Mouse (Mus musculus): ENCODE measurements at regions not wholly inside any gene's neighbourhood (a gene's known extent, or its start where the extent isn't known, plus 50 kb on each side); places are given as distances from the start of the nearest gene placed in this dataset.
"Not testable (repeated sequence)": the region's sequence is repeated elsewhere in the genome, so short reads cannot be mapped to it uniquely, and the experiment has no call there.

DNA sequence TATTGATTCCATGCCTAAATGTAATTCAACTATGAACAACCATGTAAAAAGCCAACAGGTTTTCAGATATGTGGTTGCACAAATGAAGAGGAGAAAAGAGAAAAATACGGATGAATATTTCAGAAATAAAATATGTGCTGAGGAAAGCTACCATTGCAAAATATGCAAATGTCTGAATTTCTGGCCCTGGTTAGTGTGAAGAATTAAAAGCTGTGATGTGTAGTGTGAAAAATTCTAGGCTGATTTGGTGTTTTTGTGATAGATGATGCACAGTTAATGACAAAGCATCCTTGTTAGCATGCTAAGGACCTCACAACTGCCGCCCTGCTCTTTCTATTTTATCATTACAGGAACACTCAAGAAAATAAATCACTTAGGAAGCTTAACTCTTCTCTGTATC is 91.6 kb downstream of the Klf6 start:
- Histone ChIP-seq H3K4me2 (ENCODE audit: low read depth) (no peak overlapping the region), H3K4me3 (no peak overlapping the region), H3ac (ENCODE audit: control insufficient read depth, insufficient read length) (no peak overlapping the region), H3K79me2 (ENCODE audit: control insufficient read depth, insufficient read depth) (no peaks in the 10 kb centered on the region), H3K36me3 (ENCODE audit: control insufficient read depth, insufficient read depth) (no peaks in the 10 kb centered on the region), H3K27me3 (ENCODE audit: control insufficient read depth, insufficient read depth, insufficient read length) (no peaks in the 10 kb centered on the region)
- no peak for TF ChIP-seq MYOG (IDR thresholded peaks at IDR 0.05; ENCODE audit: control insufficient read depth in 1 of 3, insufficient read depth in 1 of 3, insufficient read length in 2 of 3, low read depth in 2 of 3)
- no peak for TF ChIP-seq POLR2AphosphoS2 (IDR thresholded peaks at IDR 0.05; ENCODE audit: insufficient read length, low read depth)

DNA sequence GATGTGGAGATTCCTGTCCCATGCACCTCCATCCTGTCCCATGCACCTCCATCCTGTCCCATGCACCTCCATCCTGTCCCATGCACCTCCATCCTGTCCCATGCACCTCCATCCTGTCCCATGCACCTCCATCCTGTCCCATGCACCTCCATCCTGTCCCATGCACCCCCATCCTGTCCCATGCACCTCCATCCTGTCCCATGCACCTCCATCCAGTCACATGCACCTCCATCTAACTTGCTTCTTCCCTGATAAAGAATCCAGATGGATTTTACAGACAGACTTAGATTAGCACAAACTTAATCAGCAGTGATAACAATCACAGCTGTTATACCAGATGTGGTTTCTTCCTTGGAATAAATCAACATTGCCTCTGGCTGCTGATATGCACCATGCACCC is 93.8 kb downstream of the Klf6 start:
- not testable (repeated sequence) for H3K4me2 ChIP-seq (ENCODE audit: low read depth)

DNA sequence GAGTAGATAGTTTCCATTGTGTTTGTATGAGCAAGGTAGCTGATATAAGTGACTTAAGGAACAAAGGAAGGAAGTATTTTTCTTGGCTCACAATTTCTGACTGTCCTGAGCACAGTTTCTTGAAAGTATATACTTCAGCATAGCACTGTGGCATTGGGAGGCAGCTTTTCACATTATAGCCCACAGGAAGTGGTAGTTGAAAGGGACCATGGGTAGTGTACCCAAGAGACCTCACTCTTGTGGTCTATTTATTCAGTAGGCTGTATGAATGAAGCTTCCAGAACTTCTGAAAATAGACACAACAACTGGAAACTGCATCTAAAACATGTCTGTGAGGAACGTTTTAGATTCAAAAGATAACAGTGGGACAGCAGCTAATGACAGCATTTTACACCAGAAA is 94.9 kb downstream of the Klf6 start:
- no peak overlapping the region for H3K4me2 ChIP-seq (ENCODE audit: low read depth)
- no peak overlapping the region for H3ac ChIP-seq (ENCODE audit: control insufficient read depth, insufficient read length)
- no peak overlapping the region for H3K4me3 ChIP-seq
- H3K27me3 ChIP-seq (ENCODE audit: control insufficient read depth, insufficient read depth, insufficient read length) = no peaks in the 10 kb centered on the region
- TF ChIP-seq POLR2A (IDR thresholded peaks at IDR 0.05; ENCODE audit: insufficient read length, low read depth) = no peak
- TF ChIP-seq REST (IDR thresholded peaks at IDR 0.05; ENCODE audit: insufficient read depth, insufficient read length) = no peak
- TF ChIP-seq CEBPB (IDR thresholded peaks at IDR 0.05; ENCODE audit: insufficient read depth, poor library complexity, severe bottlenecking) = no peak
- no peak for TF ChIP-seq TCF12 (IDR thresholded peaks at IDR 0.05; ENCODE audit: insufficient read depth, poor library complexity, severe bottlenecking)
- H3K36me3 ChIP-seq (ENCODE audit: control insufficient read depth, insufficient read depth) = no peaks in the 10 kb centered on the region
- no peaks in the 10 kb centered on the region for H3K79me2 ChIP-seq (ENCODE audit: control insufficient read depth, insufficient read depth)

More for the DNA sequence above, 93.8 kb downstream of the Klf6 start:
- not testable (repeated sequence) for H3K79me2 ChIP-seq (ENCODE audit: control insufficient read depth, insufficient read depth); H3K27me3 ChIP-seq (ENCODE audit: control insufficient read depth, insufficient read depth, insufficient read length); H3K36me3 ChIP-seq (ENCODE audit: control insufficient read depth, insufficient read depth); H3K4me3 ChIP-seq; H3ac ChIP-seq (ENCODE audit: control insufficient read depth, insufficient read length)

DNA sequence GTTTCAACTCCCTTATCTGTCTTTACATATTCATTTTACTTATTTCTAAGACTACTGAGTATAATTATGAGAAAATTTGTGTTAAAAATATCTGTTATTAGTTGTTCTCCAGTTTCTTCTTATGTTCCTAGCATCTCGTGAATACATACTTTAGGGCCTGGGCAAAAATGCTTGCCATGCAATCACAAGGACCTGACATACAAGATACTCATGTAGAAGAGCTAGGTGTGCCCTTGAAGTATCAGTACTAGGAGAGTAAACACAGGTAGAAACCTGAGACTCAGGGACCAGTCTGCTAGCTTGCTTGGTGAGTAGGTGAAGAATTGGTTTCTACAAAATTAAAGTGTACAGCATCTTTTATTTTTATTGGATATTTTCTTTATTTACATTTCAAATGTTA is 101.7 kb downstream of the Klf6 start:
- TF ChIP-seq TCF12 (IDR thresholded peaks at IDR 0.05; ENCODE audit: insufficient read depth, poor library complexity, severe bottlenecking) = no peak
- no peak for TF ChIP-seq USF1 (IDR thresholded peaks at IDR 0.05; ENCODE audit: low read depth)
- no peaks in the 10 kb centered on the region for H3K27me3 ChIP-seq (ENCODE audit: control insufficient read depth, insufficient read depth, insufficient read length)
- H3K79me2 ChIP-seq (ENCODE audit: control insufficient read depth, insufficient read depth) = no peaks in the 10 kb centered on the region

DNA sequence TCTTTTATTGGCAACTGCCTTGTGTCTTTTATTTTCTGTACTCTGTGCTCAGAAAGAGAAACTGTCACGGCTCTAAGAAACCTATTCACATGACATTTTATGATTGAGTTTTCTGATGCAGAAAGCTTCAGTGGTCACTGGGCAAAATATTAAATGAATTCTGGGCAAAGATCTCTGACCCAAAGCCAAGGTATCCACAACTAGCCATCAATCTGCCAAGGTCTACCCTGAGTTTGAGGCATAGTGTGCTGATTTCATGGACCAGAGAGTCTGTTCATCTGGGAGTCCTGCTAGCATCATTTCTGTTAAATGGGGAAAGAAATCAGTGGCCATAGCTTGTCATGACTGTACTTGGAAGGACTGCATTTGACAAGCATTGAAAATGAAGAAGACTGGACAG is 103.3 kb downstream of the Klf6 start:
- no peak overlapping the region for H3K4me2 ChIP-seq (ENCODE audit: low read depth)
- no peaks in the 10 kb centered on the region for H3K36me3 ChIP-seq (ENCODE audit: control insufficient read depth, insufficient read depth)
- no peaks in the 10 kb centered on the region for H3K79me2 ChIP-seq (ENCODE audit: control insufficient read depth, insufficient read depth)
- no peaks in the 10 kb centered on the region for H3K27me3 ChIP-seq (ENCODE audit: control insufficient read depth, insufficient read depth, insufficient read length)
- no peak for TF ChIP-seq TCF12 (IDR thresholded peaks at IDR 0.05; ENCODE audit: insufficient read depth, poor library complexity, severe bottlenecking)
- TF ChIP-seq MAX (IDR thresholded peaks at IDR 0.05; ENCODE audit: low read depth) = no peak
- TF ChIP-seq REST (IDR thresholded peaks at IDR 0.05; ENCODE audit: insufficient read depth, insufficient read length) = no peak
- TF ChIP-seq SRF (IDR thresholded peaks at IDR 0.05; ENCODE audit: control insufficient read depth, insufficient read length, low read depth) = no peak
- no peak for TF ChIP-seq POLR2AphosphoS2 (IDR thresholded peaks at IDR 0.05; ENCODE audit: insufficient read length, low read depth)
- no peak for TF ChIP-seq CEBPB (IDR thresholded peaks at IDR 0.05; ENCODE audit: insufficient read depth, poor library complexity, severe bottlenecking)
- TF ChIP-seq MYOD1 (IDR thresholded peaks at IDR 0.05; ENCODE audit: control insufficient read depth in 1 of 3, insufficient read length in 2 of 3, low read depth in 2 of 3) = no peak
- no peak for TF ChIP-seq USF1 (IDR thresholded peaks at IDR 0.05; ENCODE audit: low read depth)
- no peak for TF ChIP-seq MYOG (IDR thresholded peaks at IDR 0.05; ENCODE audit: control insufficient read depth in 1 of 3, insufficient read depth in 1 of 3, insufficient read length in 2 of 3, low read depth in 2 of 3)
- TF ChIP-seq TCF3 (IDR thresholded peaks at IDR 0.05; ENCODE audit: insufficient read length, low read depth) = no peak
- no peak for TF ChIP-seq POLR2A (IDR thresholded peaks at IDR 0.05; ENCODE audit: insufficient read length, low read depth)
- TF ChIP-seq E2F4 (IDR thresholded peaks at IDR 0.05; ENCODE audit: insufficient read depth) = no peak
- H3ac ChIP-seq (ENCODE audit: control insufficient read depth, insufficient read length) = no peak overlapping the region
- H3K4me3 ChIP-seq = no peak overlapping the region

More for the DNA sequence above, 101.7 kb downstream of the Klf6 start:
- H3K4me2 ChIP-seq (ENCODE audit: low read depth) = no peak overlapping the region
- no peak overlapping the region for H3ac ChIP-seq (ENCODE audit: control insufficient read depth, insufficient read length)
- H3K36me3 ChIP-seq (ENCODE audit: control insufficient read depth, insufficient read depth) = no peaks in the 10 kb centered on the region
- no peak overlapping the region for H3K4me3 ChIP-seq

DNA sequence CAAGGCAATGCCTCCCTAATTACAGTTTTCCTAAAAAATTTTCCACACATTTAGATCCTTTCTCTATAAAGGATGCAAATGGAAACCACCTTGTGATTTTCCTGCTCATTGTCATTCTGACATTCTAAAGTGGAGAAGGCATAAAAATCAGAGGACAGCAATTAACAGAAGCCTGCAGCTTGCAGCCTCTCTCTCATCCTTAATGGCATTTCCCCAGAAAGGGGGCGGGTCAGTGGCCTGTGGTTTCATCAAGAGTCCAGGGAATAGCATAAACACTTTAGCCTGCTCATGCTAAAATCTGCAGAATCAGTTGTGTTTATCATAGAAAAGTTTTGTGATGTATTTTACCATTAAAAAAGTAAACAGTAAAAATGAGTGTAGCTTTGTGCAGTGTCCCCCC is 117.3 kb downstream of the Klf6 start:
- no peaks in the 10 kb centered on the region for H3K36me3 ChIP-seq (ENCODE audit: control insufficient read depth, insufficient read depth)
- H3K4me3 ChIP-seq = no peak overlapping the region
- H3K4me2 ChIP-seq (ENCODE audit: low read depth) = no peak overlapping the region
- H3K79me2 ChIP-seq (ENCODE audit: control insufficient read depth, insufficient read depth) = no peaks in the 10 kb centered on the region
- H3K27me3 ChIP-seq (ENCODE audit: control insufficient read depth, insufficient read depth, insufficient read length) = no peaks in the 10 kb centered on the region
- no peak overlapping the region for H3ac ChIP-seq (ENCODE audit: control insufficient read depth, insufficient read length)
- TF ChIP-seq MYOD1 (IDR thresholded peaks at IDR 0.05; ENCODE audit: control insufficient read depth in 1 of 3, insufficient read length in 2 of 3, low read depth in 2 of 3) (no peak), CEBPB (IDR thresholded peaks at IDR 0.05; ENCODE audit: insufficient read depth, poor library complexity, severe bottlenecking) (no peak), SRF (IDR thresholded peaks at IDR 0.05; ENCODE audit: control insufficient read depth, insufficient read length, low read depth) (no peak), USF1 (IDR thresholded peaks at IDR 0.05; ENCODE audit: low read depth) (no peak), POLR2AphosphoS2 (IDR thresholded peaks at IDR 0.05; ENCODE audit: insufficient read length, low read depth) (no peak), E2F4 (IDR thresholded peaks at IDR 0.05; ENCODE audit: insufficient read depth) (no peak), POLR2A (IDR thresholded peaks at IDR 0.05; ENCODE audit: insufficient read length, low read depth) (no peak), TCF3 (IDR thresholded peaks at IDR 0.05; ENCODE audit: insufficient read length, low read depth) (no peak), MYOG (IDR thresholded peaks at IDR 0.05; ENCODE audit: control insufficient read depth in 1 of 3, insufficient read depth in 1 of 3, insufficient read length in 2 of 3, low read depth in 2 of 3) (no peak), MAX (IDR thresholded peaks at IDR 0.05; ENCODE audit: low read depth) (no peak), TCF12 (IDR thresholded peaks at IDR 0.05; ENCODE audit: insufficient read depth, poor library complexity, severe bottlenecking) (no peak), REST (IDR thresholded peaks at IDR 0.05; ENCODE audit: insufficient read depth, insufficient read length) (no peak)

Measured in myocyte (in vitro differentiated cells).